ENCODE assay signal across 10 mouse cellular contexts in genomic region chr2:106960237-106960636, GRCm38 (mm10). TPM values are rescaled to one million over a fixed set of nuclear protein-coding genes. Genes with fewer than 3 reads are reported as not detected.
DNase-seq lines count a peak whose midpoint lies in the region; ATAC-seq lines count a peak whose summit lies in the region.
"Had no signal": no experiment of that assay in that cellular context is flagged by ENCODE, and none has a peak within 500 bp of the region (broad histone marks: within the 10 kb centered on the region; RNA-seq: fewer than 3 reads in every experiment).

No protein-coding gene starts in this region.

- no peak for ATAC-seq in hindbrain, embryonic 14.5 days (ENCODE audit: low FRiP score)
- ATAC-seq in hindbrain, embryonic 16.5 days: no peak
- 0 out of 2 replicates have a peak, but pooled peaks have one; percentile 51 for ATAC-seq in forebrain, embryonic 15.5 days (replicated peaks)

- peak; percentile 29 for DNase-seq in hindbrain, embryonic 14.5 days (ENCODE audit: low spot score)
- DNase-seq in thymus, postnatal 4 days: peak; percentile 30
- DNase-seq in thymus, adult 18-20 months: no peak
- no peak for DNase-seq in yolk sac, embryonic 10.5 days (ENCODE audit: low spot score)
- DNase-seq in frontal cortex, postnatal 25 days (ENCODE audit: low spot score in 2 of 2): no peak
- no peak for DNase-seq in right cerebral cortex, postnatal 10 days (ENCODE audit: low spot score in 2 of 2)
- DNase-seq: liver, embryonic 13.5 days had no signal

- 35% methylated on average over 7 of the region's 7 CpGs for WGBS in hindbrain, embryonic 14.5 days
- 37% methylated on average over 7 of the region's 7 CpGs for WGBS in hindbrain, embryonic 16.5 days
- WGBS in forebrain, embryonic 15.5 days: 34% methylated on average over 7 of the region's 7 CpGs

- no peak overlapping the region for H3K4me3 ChIP-seq in hindbrain, embryonic 14.5 days (replicated peaks; ENCODE audit: low read length)
- H3K4me3 ChIP-seq in hindbrain, embryonic 16.5 days (ENCODE audit: low read length): no peak overlapping the region
- H3K4me3 ChIP-seq in forebrain, embryonic 15.5 days: no peak overlapping the region
- H3K4me3 ChIP-seq: heart, embryonic 13.5 days; liver, embryonic 13.5 days had no signal

- no peak overlapping the region for H3K27ac ChIP-seq in hindbrain, embryonic 14.5 days
- H3K27ac ChIP-seq in hindbrain, embryonic 16.5 days (ENCODE audit: low read depth, low read length): no peak overlapping the region
- H3K27ac ChIP-seq in forebrain, embryonic 15.5 days (replicated peaks): no peak overlapping the region
- H3K27ac ChIP-seq: heart, embryonic 13.5 days; liver, embryonic 13.5 days had no signal

- no peak overlapping the region for H3K9ac ChIP-seq in hindbrain, embryonic 14.5 days
- H3K9ac ChIP-seq in hindbrain, embryonic 16.5 days (ENCODE audit: low read depth, low read length): no peak overlapping the region
- H3K9ac ChIP-seq in forebrain, embryonic 15.5 days (replicated peaks): no peak overlapping the region
- H3K9ac ChIP-seq: heart, embryonic 13.5 days; liver, embryonic 13.5 days had no signal

- no peaks in the 10 kb centered on the region for H3K4me1 ChIP-seq in hindbrain, embryonic 14.5 days (replicated peaks; ENCODE audit: control insufficient read depth, insufficient read depth, low read length)
- no peaks in the 10 kb centered on the region for H3K4me1 ChIP-seq in hindbrain, embryonic 16.5 days (ENCODE audit: control insufficient read depth, insufficient read depth, low read depth, low read length)
- peaks cover 4% of the 10 kb centered on the region; the same call in 1 of the 2 replicates for H3K4me1 ChIP-seq in forebrain, embryonic 15.5 days
- H3K4me1 ChIP-seq: liver, embryonic 13.5 days had no signal

- H3K27me3 ChIP-seq in hindbrain, embryonic 14.5 days (ENCODE audit: control insufficient read depth, insufficient read depth, low read length): no peaks in the 10 kb centered on the region
- H3K27me3 ChIP-seq in hindbrain, embryonic 16.5 days (replicated peaks; ENCODE audit: control insufficient read depth, insufficient read depth, low read length): no peaks in the 10 kb centered on the region; the same call in 1 of the 2 replicates
- no peaks in the 10 kb centered on the region for H3K27me3 ChIP-seq in forebrain, embryonic 15.5 days
- H3K27me3 ChIP-seq: heart, embryonic 13.5 days; liver, embryonic 13.5 days had no signal

- peaks cover 19% of the 10 kb centered on the region for H3K36me3 ChIP-seq in hindbrain, embryonic 14.5 days (replicated peaks; ENCODE audit: control insufficient read depth, insufficient read depth)
- H3K36me3 ChIP-seq in hindbrain, embryonic 16.5 days (ENCODE audit: control insufficient read depth, insufficient read depth, low read length): peaks cover 8% of the 10 kb centered on the region
- peaks cover 14% of the 10 kb centered on the region for H3K36me3 ChIP-seq in forebrain, embryonic 15.5 days

- no peaks in the 10 kb centered on the region for H3K9me3 ChIP-seq in hindbrain, embryonic 14.5 days (ENCODE audit: control insufficient read depth, low read length)
- no peaks in the 10 kb centered on the region for H3K9me3 ChIP-seq in hindbrain, embryonic 16.5 days (ENCODE audit: control insufficient read depth, low read length)
- H3K9me3 ChIP-seq in forebrain, embryonic 15.5 days: no peaks in the 10 kb centered on the region
- H3K9me3 ChIP-seq: heart, embryonic 13.5 days; liver, embryonic 13.5 days had no signal

- H3K4me2 ChIP-seq in hindbrain, embryonic 14.5 days (replicated peaks): no peak overlapping the region
- H3K4me2 ChIP-seq in hindbrain, embryonic 16.5 days (ENCODE audit: low read length): no peak overlapping the region
- no peak overlapping the region for H3K4me2 ChIP-seq in forebrain, embryonic 15.5 days (replicated peaks)
- H3K4me2 ChIP-seq: heart, embryonic 13.5 days; liver, embryonic 13.5 days had no signal

RNA-seq across cellular contexts. Expression of gene Arl14ep, which starts 14.0 kb away (rescaled TPM):
- polyA plus RNA-seq in hindbrain, embryonic 14.5 days (2014; fragmentation: Nextera tagmentation; extraction: Ambion mirVana): 37.9 and 39.4 TPM in 2 replicates
- 31.7 and 36.3 TPM in 2 replicates for polyA plus RNA-seq in hindbrain, embryonic 16.5 days (2015; fragmentation: Nextera tagmentation; extraction: Ambion mirVana)
- 37.7 TPM in 2 replicates for polyA plus RNA-seq in forebrain, embryonic 15.5 days (2015; fragmentation: Nextera tagmentation; extraction: Ambion mirVana)

Comparison
In these comparisons a context has a peak if more than half of its experiments do, and no peak if none do; other contexts are left out.
1. DNase-seq: peak in hindbrain, embryonic 14.5 days (single experiment) and thymus, postnatal 4 days (single experiment); none in thymus, adult 18-20 months (0 of 2), yolk sac, embryonic 10.5 days (single experiment), frontal cortex, postnatal 25 days (0 of 2) and right cerebral cortex, postnatal 10 days (0 of 2).